Mouse (Mus musculus): Measurements from ENCODE around the gene Ttll6. TPM values are rescaled to one million over a fixed set of nuclear protein-coding genes. Genes with fewer than 3 reads are reported as not detected.

Ttll6 gene
- polyA plus RNA-seq, 1 experiment from 2014 or later = 0.08 TPM

DNA sequence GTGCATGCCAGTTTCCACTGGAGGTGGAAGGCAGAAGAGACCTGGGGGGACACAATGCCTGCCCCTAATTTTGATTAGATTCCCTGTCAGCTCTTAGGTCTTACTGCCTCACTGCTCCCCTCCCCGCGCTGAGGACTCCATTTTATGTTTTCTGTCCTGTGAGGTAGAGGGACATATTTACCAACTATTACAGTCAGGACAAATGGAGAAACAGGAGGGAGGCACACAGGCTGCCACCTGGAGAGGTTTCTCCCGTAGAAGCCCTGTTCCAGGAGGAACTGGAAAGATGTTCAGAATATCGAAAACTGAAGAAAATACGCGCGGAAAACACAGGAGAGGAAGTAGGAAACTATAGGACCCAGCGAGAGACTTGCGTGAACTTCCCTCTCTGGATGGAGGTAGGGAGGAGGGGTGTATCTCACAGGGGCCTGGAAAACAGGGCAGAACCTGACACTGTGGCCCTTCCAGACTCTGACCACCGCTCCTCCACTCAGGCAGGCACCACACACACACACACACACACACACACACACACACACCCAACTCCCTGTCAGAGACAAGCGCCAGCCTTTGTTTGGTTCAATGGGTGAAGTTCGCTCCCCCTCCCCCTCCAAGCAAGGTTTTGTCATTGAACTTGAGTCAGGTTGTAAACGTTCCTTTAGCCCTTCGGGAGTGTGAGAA, 69.0 kb downstream of the Ttll6 start:
- WGBS = 2% methylated on average over 14 of the region's 14 CpGs
- DNase-seq (ENCODE audit: low spot score) = no peak
- Histone ChIP-seq H3K4me3 (no peak overlapping the region), H3K27ac (no peak overlapping the region), H3K9me3 (no peaks in the 10 kb centered on the region), H3K27me3 (ENCODE audit: insufficient read depth, poor library complexity, severe bottlenecking) (peaks cover 100% of the 10 kb centered on the region), H3K4me1 (replicated peaks) (no peaks in the 10 kb centered on the region), H3K36me3 (no peaks in the 10 kb centered on the region)

- peak; percentile 62 for DNase-seq (ENCODE audit: low spot score)
- Histone ChIP-seq H3K9me3 (no peaks in the 10 kb centered on the region), H3K36me3 (no peaks in the 10 kb centered on the region), H3K27ac (no peak overlapping the region), H3K4me1 (replicated peaks) (no peaks in the 10 kb centered on the region), H3K4me3 (no peak overlapping the region), H3K27me3 (ENCODE audit: insufficient read depth, poor library complexity, severe bottlenecking) (peaks cover 100% of the 10 kb centered on the region)
- WGBS = under 1% methylated on average over 37 of the region's 37 CpGs
Observed at GRCm38 (mm10) chr11:96203182-96203788, 69.7 kb downstream of the Ttll6 start.

- Histone ChIP-seq H3K27me3 (ENCODE audit: insufficient read depth, poor library complexity, severe bottlenecking) (peaks cover 100% of the 10 kb centered on the region), H3K9me3 (no peaks in the 10 kb centered on the region), H3K27ac (no peak overlapping the region), H3K36me3 (no peaks in the 10 kb centered on the region), H3K4me1 (replicated peaks) (no peaks in the 10 kb centered on the region), H3K4me3 (no peak overlapping the region)
- peak; percentile 59 for DNase-seq (ENCODE audit: low spot score)
- WGBS = under 1% methylated on average over 16 of the region's 16 CpGs
Observed at GRCm38 (mm10) chr11:96203789-96204186, 70.2 kb downstream of the Ttll6 start.

DNA sequence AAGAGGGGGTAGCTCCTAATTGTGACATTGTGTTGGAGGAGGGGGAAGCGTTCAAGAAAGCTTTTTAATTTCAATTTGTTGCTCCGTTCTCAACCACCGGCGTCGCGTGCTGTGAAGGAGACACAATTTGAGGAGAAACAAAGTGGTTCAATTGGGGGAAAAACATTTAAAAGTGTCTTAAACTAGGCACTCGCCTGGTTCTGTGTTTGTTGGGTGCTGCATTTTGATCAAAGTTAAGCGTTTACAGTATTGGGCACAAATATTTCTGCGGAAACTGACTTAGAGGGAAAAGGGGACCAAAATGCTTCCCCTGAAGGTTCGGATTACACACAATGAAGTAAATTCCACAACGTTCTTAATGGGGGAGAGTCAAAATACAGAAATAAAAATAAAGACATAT, 70.8 kb downstream of the Ttll6 start:
- H3K9me3 ChIP-seq = no peaks in the 10 kb centered on the region

GRCm38 (mm10) chr11:96205426-96206131, 72.0 kb downstream of the Ttll6 start:
- Histone ChIP-seq H3K9me3 (no peaks in the 10 kb centered on the region), H3K4me3 (no peak overlapping the region), H3K27me3 (ENCODE audit: insufficient read depth, poor library complexity, severe bottlenecking) (peaks cover 98% of the 10 kb centered on the region), H3K4me1 (replicated peaks) (no peaks in the 10 kb centered on the region), H3K36me3 (no peaks in the 10 kb centered on the region), H3K27ac (no peak overlapping the region)
- WGBS = 3% methylated on average over 15 of the region's 15 CpGs
- DNase-seq (ENCODE audit: low spot score) = no peak

More for the DNA sequence above, 70.8 kb downstream of the Ttll6 start:
- H3K4me3 ChIP-seq = no peak overlapping the region
- no peak for DNase-seq (ENCODE audit: low spot score)
- peaks cover 100% of the 10 kb centered on the region for H3K27me3 ChIP-seq (ENCODE audit: insufficient read depth, poor library complexity, severe bottlenecking)
- no peaks in the 10 kb centered on the region for H3K4me1 ChIP-seq (replicated peaks)
- 2% methylated on average over 11 of the region's 11 CpGs for WGBS
- no peak overlapping the region for H3K27ac ChIP-seq
- H3K36me3 ChIP-seq = no peaks in the 10 kb centered on the region

Other genes with a start within 250 kb of the Ttll6 start
- gene B4galnt2, start 218.9 kb upstream of the Ttll6 start, polyA plus RNA-seq (2016; fragmentation: Nextera tagmentation; extraction: Ambion mirVana) = 0.14 and 0.39 TPM in 2 replicates
- gene Igf2bp1, start 127.8 kb upstream of the Ttll6 start, polyA plus RNA-seq (2016; fragmentation: Nextera tagmentation; extraction: Ambion mirVana) = 167 and 186 TPM in 2 replicates
- not detected in 2 replicates for gene Gip, start 109.2 kb upstream of the Ttll6 start, polyA plus RNA-seq (2016; fragmentation: Nextera tagmentation; extraction: Ambion mirVana)
- 118 and 126 TPM in 2 replicates for gene Snf8, start 98.9 kb upstream of the Ttll6 start, polyA plus RNA-seq (2016; fragmentation: Nextera tagmentation; extraction: Ambion mirVana)
- gene Ube2z, start 68.4 kb upstream of the Ttll6 start, polyA plus RNA-seq (2016; fragmentation: Nextera tagmentation; extraction: Ambion mirVana) = 28.6 and 28.7 TPM in 2 replicates
- gene Atp5g1, start 58.1 kb upstream of the Ttll6 start, polyA plus RNA-seq (2016; fragmentation: Nextera tagmentation; extraction: Ambion mirVana) = 582 and 586 TPM in 2 replicates
- gene Calcoco2, start 21.8 kb upstream of the Ttll6 start, polyA plus RNA-seq (2016; fragmentation: Nextera tagmentation; extraction: Ambion mirVana) = not detected in 2 replicates
- gene Hoxb13, start 60.5 kb downstream of the Ttll6 start, polyA plus RNA-seq (2016; fragmentation: Nextera tagmentation; extraction: Ambion mirVana) = not detected in 2 replicates
- gene Hoxb9, start 137.7 kb downstream of the Ttll6 start, polyA plus RNA-seq (2016; fragmentation: Nextera tagmentation; extraction: Ambion mirVana) = not detected in 2 replicates
- 0.08 TPM in 1 of 2 replicates, not detected in the other for gene Hoxb8, start 148.1 kb downstream of the Ttll6 start, polyA plus RNA-seq (2016; fragmentation: Nextera tagmentation; extraction: Ambion mirVana)
- not detected in 2 replicates for gene Hoxb7, start 152.8 kb downstream of the Ttll6 start, polyA plus RNA-seq (2016; fragmentation: Nextera tagmentation; extraction: Ambion mirVana)
- gene Hoxb6, start 158.7 kb downstream of the Ttll6 start, polyA plus RNA-seq (2016; fragmentation: Nextera tagmentation; extraction: Ambion mirVana) = 0.31 TPM in 1 of 2 replicates, not detected in the other
- gene Hoxb5, start 169.6 kb downstream of the Ttll6 start, polyA plus RNA-seq (2016; fragmentation: Nextera tagmentation; extraction: Ambion mirVana) = 0.14 and 6.3 TPM in 2 replicates
- gene Hoxb4, start 184.5 kb downstream of the Ttll6 start, polyA plus RNA-seq (2016; fragmentation: Nextera tagmentation; extraction: Ambion mirVana) = 0.47 and 3.1 TPM in 2 replicates
- 5.3 and 9.6 TPM in 2 replicates for gene Hoxb3, start 189.5 kb downstream of the Ttll6 start, polyA plus RNA-seq (2016; fragmentation: Nextera tagmentation; extraction: Ambion mirVana)
- gene Hoxb2, start 216.7 kb downstream of the Ttll6 start, polyA plus RNA-seq (2016; fragmentation: Nextera tagmentation; extraction: Ambion mirVana) = 30.1 and 49.6 TPM in 2 replicates
- gene Hoxb1, start 232.0 kb downstream of the Ttll6 start, polyA plus RNA-seq (2016; fragmentation: Nextera tagmentation; extraction: Ambion mirVana) = 15.4 and 22.7 TPM in 2 replicates

Measured in hindbrain, embryonic 10.5 days (tissue).